Mouse (Mus musculus) forebrain, embryonic 13.5 days (tissue): ENCODE measurements around the gene Ddx54. TPM values are rescaled to one million over a fixed set of nuclear protein-coding genes. Genes with fewer than 3 reads are reported as not detected.

Experiments
- polyA plus RNA-seq: library from polyadenylated mRNA; unstranded; fragments of >200 nt; fragmentation: Nextera tagmentation; extraction: Ambion mirVana; gene quantifications from 2 replicates; pipeline ENCODE4 v1.2.1, GENCODE M21; 2015

The Ddx54 gene
- polyA plus RNA-seq, 1 experiment from 2014 or later: 45.3 TPM

Other genes starting within 250 kb of the Ddx54 start
- 9.6 and 16.0 TPM in 2 replicates for gene Lhx5, start 181.0 kb upstream of the Ddx54 start, polyA plus RNA-seq
- 4.8 and 5.1 TPM in 2 replicates for gene Sdsl, start 139.9 kb upstream of the Ddx54 start, polyA plus RNA-seq
- not detected in 2 replicates for gene Sds, start 136.2 kb upstream of the Ddx54 start, polyA plus RNA-seq
- 22.8 and 22.9 TPM in 2 replicates for gene Plbd2, start 109.1 kb upstream of the Ddx54 start, polyA plus RNA-seq
- 2.1 and 2.5 TPM in 2 replicates for gene Slc8b1, start 101.6 kb upstream of the Ddx54 start, polyA plus RNA-seq
- gene Tpcn1, start 24.1 kb upstream of the Ddx54 start, polyA plus RNA-seq: 14.8 and 15.8 TPM in 2 replicates
- gene Iqcd, start 23.7 kb upstream of the Ddx54 start, polyA plus RNA-seq: 1.1 and 2.3 TPM in 2 replicates
- gene Rita1, start 150 bp upstream of the Ddx54 start, polyA plus RNA-seq: 19.0 TPM in 2 replicates
- 0.65 TPM in 1 of 2 replicates, not detected in the other for gene Cfap73, start 21.5 kb downstream of the Ddx54 start, polyA plus RNA-seq
- 0.27 and 0.79 TPM in 2 replicates for gene Rasal1, start 36.1 kb downstream of the Ddx54 start, polyA plus RNA-seq
- 17.9 and 18.1 TPM in 2 replicates for gene Dtx1, start 99.2 kb downstream of the Ddx54 start, polyA plus RNA-seq
- 0.09 TPM in 1 of 2 replicates, not detected in the other for gene Oas2, start 137.1 kb downstream of the Ddx54 start, polyA plus RNA-seq
- 0.11 and 0.17 TPM in 2 replicates for gene Oas3, start 164.9 kb downstream of the Ddx54 start, polyA plus RNA-seq
- not detected in 2 replicates for gene Oas1e, start 182.8 kb downstream of the Ddx54 start, polyA plus RNA-seq
- gene Oas1c, start 199.8 kb downstream of the Ddx54 start, polyA plus RNA-seq: 0.26 and 0.60 TPM in 2 replicates
- gene Oas1f, start 234.6 kb downstream of the Ddx54 start, polyA plus RNA-seq: not detected in 2 replicates
- not detected in 2 replicates for gene Oas1h, start 248.7 kb downstream of the Ddx54 start, polyA plus RNA-seq